Mouse (Mus musculus) MEL (cell line): ENCODE results near the gene Gm43517. TPM values are rescaled to one million over a fixed set of nuclear protein-coding genes. Genes with fewer than 3 reads are reported as not detected.

Source experiments
- DNase-seq: peaks from one replicate; pipeline ENCODE4 v3.0.0; 2011; ENCODE audit warnings: low read depth, low spot score
- H3K27ac ChIP-seq: 2 replicates; pipeline ENCODE4 v1.5.1; 2012; ENCODE audit warnings: low read depth, mild to moderate bottlenecking, control low read depth, low read length, moderate library complexity; ENCODE audit not compliant: control insufficient read depth
- H3K27me3 ChIP-seq, 2 experiments: fragments of 150-350 bp in 1 of 2; sonication (generic) in 1 of 2; 2 replicates each; pipeline ENCODE4 v1.6.1; 2012; ENCODE audit warnings: low read length in 2 of 2, mild to moderate bottlenecking in 2 of 2, improper control_type of control experiment in 1 of 2, moderate library complexity in 1 of 2; ENCODE audit not compliant: insufficient read depth in 2 of 2, control insufficient read depth in 1 of 2
- H3K36me3 ChIP-seq, 2 experiments: 2 replicates each; pipeline ENCODE4 v1.6.1; 2012 to 2014; ENCODE audit warnings: low read length in 2 of 2, improper control_type of control experiment in 1 of 2, inconsistent platforms in 1 of 2, mild to moderate bottlenecking in 1 of 2; ENCODE audit not compliant: insufficient read depth in 2 of 2, control insufficient read depth in 1 of 2
- H3K4me1 ChIP-seq, 2 experiments: fragments of 150-350 bp in 1 of 2; sonication (generic) in 1 of 2; 2 replicates each; pipeline ENCODE4 v1.6.1; 2012; ENCODE audit warnings: low read length in 2 of 2, improper control_type of control experiment in 1 of 2, mild to moderate bottlenecking in 1 of 2; ENCODE audit not compliant: insufficient read depth in 2 of 2, control insufficient read depth in 1 of 2
- H3K4me3 ChIP-seq, 2 experiments: fragments of 150-350 bp in 1 of 2; sonication (generic) in 1 of 2; 2 replicates each; pipeline ENCODE4 v1.5.1; 2012; ENCODE audit warnings: low read depth in 2 of 2, low read length in 2 of 2, mild to moderate bottlenecking in 2 of 2, moderate library complexity in 2 of 2, control low read depth in 1 of 2, improper control_type of control experiment in 1 of 2; ENCODE audit not compliant: control insufficient read depth in 1 of 2, insufficient read depth in 1 of 2
- H3K79me2 ChIP-seq: 2 replicates; pipeline ENCODE4 v1.6.1; 2012; ENCODE audit warnings: mild to moderate bottlenecking, low read length, moderate library complexity; ENCODE audit not compliant: control insufficient read depth, poor library complexity, insufficient read depth
- H3K9ac ChIP-seq: 2 replicates; pipeline ENCODE4 v1.6.1; 2012; ENCODE audit warnings: low read depth, mild to moderate bottlenecking, control low read depth, low read length, moderate library complexity; ENCODE audit not compliant: control insufficient read depth, poor library complexity, severe bottlenecking
- H3K9me3 ChIP-seq: fragments of 150-350 bp; sonication (generic); replicated peaks from 2 replicates; pipeline ENCODE4 v1.6.1; 2012; ENCODE audit warnings: mild to moderate bottlenecking, low read length, improper control_type of control experiment, moderate library complexity; ENCODE audit not compliant: insufficient read depth
- CHD2 ChIP-seq: IDR thresholded peaks from 2 replicates; pipeline ENCODE4 v1.6.1; 2011; ENCODE audit warnings: low read length, improper control_type of control experiment
- CTCF ChIP-seq, 3 experiments: IDR thresholded peaks in 2 of 3; conservative IDR thresholded peaks in 1 of 3; 2 replicates each; pipeline ENCODE4 v1.5.1; 2011 to 2012; ENCODE audit warnings: low read length in 3 of 3, low read depth in 2 of 3, mild to moderate bottlenecking in 2 of 3, improper control_type of control experiment in 1 of 3, inconsistent platforms in 1 of 3, mixed read lengths in 1 of 3, moderate library complexity in 1 of 3; ENCODE audit not compliant: control insufficient read depth in 1 of 3, insufficient read depth in 1 of 3, poor library complexity in 1 of 3, severe bottlenecking in 1 of 3
- GABPA ChIP-seq: IDR thresholded peaks from 2 replicates; pipeline ENCODE4 v1.6.1; 2012; ENCODE audit warnings: low read depth, mild to moderate bottlenecking, inconsistent platforms, low read length, improper control_type of control experiment, moderate library complexity
- GATA1 ChIP-seq: IDR thresholded peaks from 2 replicates; pipeline ENCODE4 v1.6.1; 2011; ENCODE audit warnings: low read depth, low read length, improper control_type of control experiment
- HCFC1 ChIP-seq: IDR thresholded peaks from 2 replicates; pipeline ENCODE4 v1.6.1; 2012; ENCODE audit warnings: low read depth, mild to moderate bottlenecking, inconsistent platforms, low read length, improper control_type of control experiment, moderate library complexity
- JUND ChIP-seq: IDR thresholded peaks from 2 replicates; pipeline ENCODE4 v1.6.1; 2011; ENCODE audit warnings: low read depth, mild to moderate bottlenecking, improper control_type of control experiment, low read length
- MAX ChIP-seq: IDR thresholded peaks from 2 replicates; pipeline ENCODE4 v1.6.1; 2011; ENCODE audit warnings: low read length, improper control_type of control experiment
- MAZ ChIP-seq: IDR thresholded peaks from 2 replicates; pipeline ENCODE4 v1.6.1; 2012; ENCODE audit warnings: low read depth, mild to moderate bottlenecking, inconsistent platforms, low read length, improper control_type of control experiment
- MXI1 ChIP-seq: IDR thresholded peaks from 2 replicates; pipeline ENCODE4 v1.6.1; 2011; ENCODE audit warnings: mild to moderate bottlenecking, low read depth, low read length, improper control_type of control experiment
- MYC ChIP-seq: IDR thresholded peaks from 2 replicates; pipeline ENCODE4 v1.6.1; 2011; ENCODE audit warnings: low read depth, mild to moderate bottlenecking, low read length, improper control_type of control experiment, moderate library complexity
- NELFE ChIP-seq: IDR thresholded peaks from 2 replicates; pipeline ENCODE4 v1.6.1; 2011; ENCODE audit warnings: low read depth, low read length, improper control_type of control experiment
- NRF1 ChIP-seq: IDR thresholded peaks from 2 replicates; pipeline ENCODE4 v1.6.1; 2014; ENCODE audit warnings: low read depth, mild to moderate bottlenecking, inconsistent platforms, low read length, improper control_type of control experiment, moderate library complexity; ENCODE audit not compliant: poor library complexity, insufficient read depth, severe bottlenecking
- POLR2A ChIP-seq, 2 experiments: IDR thresholded peaks; 2 replicates each; pipeline ENCODE4 v1.6.1; 2011 to 2012; ENCODE audit warnings: low read length in 2 of 2, mild to moderate bottlenecking in 2 of 2, control low read depth in 1 of 2, improper control_type of control experiment in 1 of 2, low read depth in 1 of 2, moderate library complexity in 1 of 2; ENCODE audit not compliant: control insufficient read depth in 1 of 2, insufficient read depth in 1 of 2, poor library complexity in 1 of 2
- POLR2AphosphoS2 ChIP-seq: IDR thresholded peaks from 2 replicates; pipeline ENCODE4 v1.6.1; 2011; ENCODE audit warnings: low read length, improper control_type of control experiment
- POLR2AphosphoS5 ChIP-seq: IDR thresholded peaks from 2 replicates; pipeline ENCODE4 v1.6.1; 2012; ENCODE audit warnings: low read depth, borderline replicate concordance, mild to moderate bottlenecking, inconsistent platforms, low read length, moderate library complexity, mixed read lengths
- RAD21 ChIP-seq: IDR thresholded peaks from 2 replicates; pipeline ENCODE4 v1.6.1; 2011; ENCODE audit warnings: mild to moderate bottlenecking, low read depth, low read length, improper control_type of control experiment
- TAL1 ChIP-seq: IDR thresholded peaks from 2 replicates; pipeline ENCODE4 v1.6.1; 2012; ENCODE audit warnings: mild to moderate bottlenecking, inconsistent platforms, low read length, moderate library complexity, mixed read lengths
- TBP ChIP-seq: IDR thresholded peaks from 2 replicates; pipeline ENCODE4 v1.8.0; 2011; ENCODE audit warnings: low read depth, low read length, improper control_type of control experiment
- ZNF384 ChIP-seq: IDR thresholded peaks from 2 replicates; pipeline ENCODE4 v1.6.1; 2012; ENCODE audit warnings: low read depth, mild to moderate bottlenecking, inconsistent platforms, low read length, improper control_type of control experiment
- polyA plus RNA-seq, 2 experiments: library from polyadenylated mRNA; stranded (reverse) in 1 of 2; unstranded in 1 of 2; fragments of >175 nt in 1 of 2; fragments of >200 nt in 1 of 2; gene quantifications; 2 replicates each; pipeline versions ENCODE4 v1.2.1 to v1.2.4; 2012; ENCODE audit warnings: low replicate concordance in 2 of 2, low read depth in 1 of 2; ENCODE audit not compliant: insufficient read length in 2 of 2, insufficient read depth in 1 of 2, missing spikeins in 1 of 2
- total RNA-seq: library from RNA; depleted of rRNA; stranded (reverse); fragments of 300-350 nt; gene quantifications from 2 replicates; pipeline ENCODE4 v1.2.3, GENCODE M21; 2012

The Gm43517 gene
- total and polyA plus RNA-seq, 3 experiments, result not detected

DNA sequence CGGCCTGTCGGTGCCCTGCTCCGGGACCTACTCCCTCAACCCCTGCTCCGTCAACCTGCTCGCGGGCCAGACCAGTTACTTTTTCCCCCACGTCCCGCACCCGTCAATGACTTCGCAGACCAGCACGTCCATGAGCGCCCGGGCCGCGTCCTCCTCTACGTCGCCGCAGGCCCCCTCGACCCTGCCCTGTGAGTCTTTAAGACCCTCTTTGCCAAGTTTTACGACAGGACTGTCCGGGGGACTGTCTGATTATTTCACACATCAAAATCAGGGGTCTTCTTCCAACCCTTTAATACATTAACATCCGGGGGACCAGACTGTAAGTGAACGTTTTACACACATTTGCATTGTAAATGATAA, 637 bp downstream of the Gm43517 start:
- H3K79me2 ChIP-seq, result no peaks in the 10 kb centered on the region
- no peak overlapping the region for H3K9ac ChIP-seq
- no peaks in the 10 kb centered on the region for H3K9me3 ChIP-seq
- H3K27me3 ChIP-seq, result no peaks in the 10 kb centered on the region
- no peak overlapping the region for H3K27ac ChIP-seq
- TF ChIP-seq MAZ (no peak), NELFE (no peak), MXI1 (no peak)
- no peak for DNase-seq
- H3K4me1 ChIP-seq, result no peaks in the 10 kb centered on the region
- H3K4me3 ChIP-seq, result no peak overlapping the region
- no peaks in the 10 kb centered on the region for H3K36me3 ChIP-seq

DNA sequence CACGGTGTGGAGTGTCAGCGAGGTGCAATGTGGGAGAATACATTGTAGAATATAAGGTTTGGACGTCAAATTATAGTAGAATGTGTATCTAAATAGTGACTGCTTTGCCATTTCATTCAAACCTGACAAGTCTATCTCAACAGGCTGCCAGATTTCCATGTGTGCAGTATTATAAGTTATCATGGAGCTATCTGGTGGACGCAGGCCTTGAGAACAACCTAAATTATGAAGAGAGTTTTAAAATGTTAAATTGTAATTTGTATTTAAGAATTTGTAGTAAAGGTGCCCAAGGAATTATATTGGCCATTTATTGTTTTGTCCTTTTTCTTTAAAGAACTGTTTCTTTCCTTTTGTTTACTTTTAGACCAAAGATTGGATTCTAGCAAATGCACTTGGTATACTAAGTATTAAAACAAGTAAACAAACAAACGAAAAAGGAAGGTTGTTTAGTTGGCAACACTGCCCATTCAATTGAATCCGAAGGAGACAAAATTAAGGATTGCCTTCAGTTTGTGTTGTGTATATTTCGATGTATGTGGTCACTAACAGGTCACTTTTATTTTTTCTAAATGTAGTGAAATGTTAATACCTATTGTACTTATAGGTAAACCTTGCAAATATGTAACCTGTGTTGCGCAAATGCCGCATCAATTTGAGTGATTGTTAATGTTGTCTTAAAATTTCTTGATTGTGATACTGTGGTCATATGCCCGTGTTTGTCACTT, 1.3 kb downstream of the Gm43517 start:
- H3K79me2 ChIP-seq, result no peaks in the 10 kb centered on the region
- no peak overlapping the region for H3K4me3 ChIP-seq
- no peaks in the 10 kb centered on the region for H3K4me1 ChIP-seq
- no peaks in the 10 kb centered on the region for H3K9me3 ChIP-seq
- no peak overlapping the region for H3K9ac ChIP-seq
- H3K27ac ChIP-seq, result no peak overlapping the region
- H3K36me3 ChIP-seq, result no peaks in the 10 kb centered on the region
- no peak for DNase-seq
- TF ChIP-seq POLR2AphosphoS5, result no peak
- no peak for TF ChIP-seq GABPA
- no peak for TF ChIP-seq ZNF384
- no peak for TF ChIP-seq POLR2A (IDR thresholded peaks at IDR 0.05; ENCODE audit: control insufficient read depth in 1 of 2, insufficient read depth in 1 of 2, low read depth in 1 of 2, low read length in 2 of 2, poor library complexity in 1 of 2)
- TF ChIP-seq MAX, result no peak
- TF ChIP-seq NRF1, result no peak
- no peak for TF ChIP-seq HCFC1
- TF ChIP-seq TAL1, result no peak
- no peak for TF ChIP-seq GATA1
- TF ChIP-seq CHD2, result no peak
- TF ChIP-seq TBP, result no peak
- no peak for TF ChIP-seq POLR2AphosphoS2
- TF ChIP-seq JUND, result no peak
- no peak for TF ChIP-seq RAD21
- no peak for TF ChIP-seq CTCF (IDR thresholded peaks at IDR 0.05 in 2 of 3, conservative IDR thresholded peaks at IDR 0.05 in 1 of 3; ENCODE audit: control insufficient read depth in 1 of 3, insufficient read depth in 1 of 3, low read depth in 2 of 3, low read length in 3 of 3, poor library complexity in 1 of 3, severe bottlenecking in 1 of 3)
- no peak for TF ChIP-seq MYC
- H3K27me3 ChIP-seq, result no peaks in the 10 kb centered on the region
